Mouse (Mus musculus): ENCODE results near the gene Gsto1.

DNA sequence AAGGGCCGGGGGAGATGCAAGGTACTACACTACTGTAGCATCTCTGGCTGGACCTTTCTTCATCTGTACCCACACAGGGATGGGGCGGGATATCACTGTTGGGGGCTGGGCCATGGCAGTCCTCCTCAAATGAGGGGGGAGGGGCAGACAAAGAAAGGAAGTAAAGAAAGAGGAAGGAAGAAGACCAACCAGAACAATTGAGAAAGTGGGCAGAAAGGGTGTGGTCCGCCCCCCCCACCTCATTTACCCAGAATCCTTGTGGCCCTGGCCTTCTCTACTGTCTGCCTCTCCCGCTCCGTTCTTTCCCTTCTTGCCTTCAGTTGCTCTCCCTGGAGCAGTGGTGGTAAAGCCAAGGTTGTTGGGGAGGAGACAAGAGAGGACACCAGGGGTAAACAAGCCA lies 50.8 kb downstream of the Gsto1 start:
- TF ChIP-seq CTCF (IDR thresholded peaks at IDR 0.05; ENCODE audit: low read depth, low read length) (no peak), POLR2A (IDR thresholded peaks at IDR 0.05; ENCODE audit: extremely low read depth, insufficient read depth, low read length) (no peak)

Measured in liver, adult 2 months (tissue).